In the genomic region with DNA sequence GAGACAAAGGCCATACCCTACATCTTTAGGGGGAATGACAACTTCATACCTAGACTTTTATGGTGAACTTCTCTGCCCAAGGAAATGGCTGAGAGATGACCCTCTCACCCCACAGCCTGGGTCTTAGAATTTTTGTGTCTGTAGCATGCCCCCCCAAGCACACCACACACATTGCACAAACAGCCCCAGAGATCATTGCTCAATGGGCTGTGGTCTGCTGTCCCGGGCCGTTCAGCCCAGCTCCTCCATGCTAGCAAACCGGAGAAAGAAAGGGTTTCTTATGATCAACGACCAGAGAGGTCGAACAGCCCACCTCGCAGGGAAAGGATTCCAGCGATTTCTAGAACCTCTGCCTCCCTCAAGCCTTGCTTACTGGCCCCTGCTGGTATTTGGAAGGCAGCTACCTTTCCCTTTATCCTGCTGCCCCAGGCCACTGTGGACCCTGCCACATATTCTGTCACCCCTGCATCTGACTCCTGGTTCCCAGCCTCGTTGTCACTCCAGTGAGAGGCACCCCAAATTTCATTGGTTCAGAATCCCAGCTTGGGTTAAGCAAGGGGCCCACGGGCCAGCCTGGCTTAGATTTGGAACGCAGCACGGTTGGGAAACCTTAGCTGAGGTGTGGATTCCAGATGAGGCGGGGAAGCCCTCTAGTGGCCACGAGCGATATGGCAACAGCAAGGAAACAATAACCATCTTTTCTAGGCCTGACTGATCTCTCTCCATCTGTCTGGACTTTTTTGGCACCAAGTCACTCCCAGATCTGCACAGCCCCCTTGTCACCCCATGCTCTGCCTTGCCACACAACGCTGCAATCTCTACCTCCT, we compare ENCODE assay signal across 8 mouse cellular contexts. TPM values are rescaled to one million over a fixed set of nuclear protein-coding genes. Genes with fewer than 3 reads are reported as not detected.
DNase-seq lines count a peak whose midpoint lies in the region; ATAC-seq and TF ChIP-seq lines count a peak whose summit lies in the region.

No protein-coding gene starts in this region.

- H3K4me2 ChIP-seq in heart, embryonic 11.5 days = peak overlapping the region; percentile 29
- H3K4me2 ChIP-seq in kidney, embryonic 16.5 days (replicated peaks; ENCODE audit: low read depth, low read length) = peak overlapping the region; percentile 36; the same call in 1 of the 2 replicates
- peak overlapping the region; percentile 46 for H3K4me2 ChIP-seq in liver, embryonic 11.5 days
- H3K4me2 ChIP-seq in myocyte (ENCODE audit: low read depth) = peak overlapping the region; percentile 38

- TF ChIP-seq POLR2A in brain, embryonic 14.5 days (IDR thresholded peaks at IDR 0.05; ENCODE audit: borderline replicate concordance, extremely low read depth, insufficient read depth, insufficient read length, poor library complexity, severe bottlenecking) = no peak
- no peak for TF ChIP-seq POLR2A in myocyte (IDR thresholded peaks at IDR 0.05; ENCODE audit: insufficient read length, low read depth)

- no peaks in the 10 kb centered on the region for H3K36me3 ChIP-seq in heart, embryonic 11.5 days (ENCODE audit: control insufficient read depth, insufficient read depth, low read length)
- no peaks in the 10 kb centered on the region for H3K36me3 ChIP-seq in kidney, embryonic 16.5 days (ENCODE audit: insufficient read depth, low read length)
- H3K36me3 ChIP-seq in liver, embryonic 11.5 days (ENCODE audit: control insufficient read depth, insufficient read depth, low read length) = no peaks in the 10 kb centered on the region
- H3K36me3 ChIP-seq in myocyte (ENCODE audit: control insufficient read depth, insufficient read depth) = no peaks in the 10 kb centered on the region

- DNase-seq in B cell, adult 2 months = peak; percentile 89 to 90
- peak; percentile 88 for DNase-seq in brain, embryonic 14.5 days (ENCODE audit: low read depth)
- peak; percentile 70 for DNase-seq in liver, embryonic 11.5 days (ENCODE audit: low spot score)
- peak; percentile 77 to 92 for DNase-seq in spleen, postnatal 4 days (ENCODE audit: low spot score in 2 of 2)

- 32% methylated on average over 15 of the region's 15 CpGs for WGBS in heart, embryonic 11.5 days (ENCODE audit: insufficient replicate concordance)
- WGBS in kidney, embryonic 16.5 days = 23% methylated on average over 15 of the region's 15 CpGs
- 20% methylated on average over 15 of the region's 15 CpGs for whole genome bisulfite sequencing in liver, embryonic 11.5 days

- peak; percentile 92 for ATAC-seq in erythroblast, adult 5-6 weeks (replicated peaks; ENCODE audit: low FRiP score, poor library complexity, severe bottlenecking)
- peak; percentile 46 for ATAC-seq in heart, embryonic 11.5 days (replicated peaks; ENCODE audit: insufficient number of reproducible peaks, low FRiP score, low TSS enrichment)
- ATAC-seq in kidney, embryonic 16.5 days (ENCODE audit: low FRiP score, low TSS enrichment) = peak; percentile 82
- ATAC-seq in liver, embryonic 11.5 days (replicated peaks; ENCODE audit: low FRiP score) = peak; percentile 54

- H3K4me3 ChIP-seq in heart, embryonic 11.5 days (ENCODE audit: low read depth, low read length) = no peak overlapping the region
- no peak overlapping the region for H3K4me3 ChIP-seq in kidney, embryonic 16.5 days (ENCODE audit: low read length)
- H3K4me3 ChIP-seq in liver, embryonic 11.5 days (ENCODE audit: low read depth, low read length) = no peak overlapping the region
- no peak overlapping the region for H3K4me3 ChIP-seq in myocyte

- no peak overlapping the region for H3ac ChIP-seq in myocyte (ENCODE audit: control insufficient read depth, insufficient read length)

- peak overlapping the region; percentile 16; the same call in 1 of the 2 replicates for H3K9ac ChIP-seq in heart, embryonic 11.5 days (ENCODE audit: low read depth, low read length)
- no peak overlapping the region; the same call in 1 of the 2 replicates for H3K9ac ChIP-seq in kidney, embryonic 16.5 days (replicated peaks; ENCODE audit: low read length)
- no peak overlapping the region for H3K9ac ChIP-seq in liver, embryonic 11.5 days (ENCODE audit: low read depth, low read length)

- H3K9me3 ChIP-seq in heart, embryonic 11.5 days (replicated peaks; ENCODE audit: control insufficient read depth, low read length) = no peaks in the 10 kb centered on the region
- H3K9me3 ChIP-seq in kidney, embryonic 16.5 days (ENCODE audit: low read length) = no peaks in the 10 kb centered on the region
- no peaks in the 10 kb centered on the region for H3K9me3 ChIP-seq in liver, embryonic 11.5 days (ENCODE audit: control insufficient read depth, low read length)

- H3K4me1 ChIP-seq in heart, embryonic 11.5 days (ENCODE audit: control insufficient read depth, insufficient read depth, low read length) = peaks cover 4% of the 10 kb centered on the region
- peaks cover 13% of the 10 kb centered on the region; the same call in 1 of the 2 replicates for H3K4me1 ChIP-seq in kidney, embryonic 16.5 days (ENCODE audit: insufficient read depth, low read length)
- H3K4me1 ChIP-seq in liver, embryonic 11.5 days (replicated peaks; ENCODE audit: control insufficient read depth, insufficient read depth, low read length) = peaks cover 8% of the 10 kb centered on the region; the same call in 1 of the 2 replicates

- TF ChIP-seq CTCF in brain, embryonic 14.5 days (IDR thresholded peaks at IDR 0.05; ENCODE audit: borderline replicate concordance, extremely low read depth, insufficient read depth, insufficient read length) = peak; percentile 96

- no peaks in the 10 kb centered on the region for H3K79me2 ChIP-seq in myocyte (ENCODE audit: control insufficient read depth, insufficient read depth)

- H3K27me3 ChIP-seq in heart, embryonic 11.5 days (ENCODE audit: control insufficient read depth, insufficient read depth, low read length) = no peaks in the 10 kb centered on the region
- H3K27me3 ChIP-seq in kidney, embryonic 16.5 days (ENCODE audit: insufficient read depth, low read length) = no peaks in the 10 kb centered on the region
- no peaks in the 10 kb centered on the region for H3K27me3 ChIP-seq in liver, embryonic 11.5 days (replicated peaks; ENCODE audit: control insufficient read depth, insufficient read depth, low read length)
- H3K27me3 ChIP-seq in myocyte (ENCODE audit: control insufficient read depth, insufficient read depth, insufficient read length) = no peaks in the 10 kb centered on the region

- no peak overlapping the region for H3K27ac ChIP-seq in heart, embryonic 11.5 days (ENCODE audit: low read depth, low read length)
- H3K27ac ChIP-seq in kidney, embryonic 16.5 days (ENCODE audit: low read length) = no peak overlapping the region
- H3K27ac ChIP-seq in liver, embryonic 11.5 days (ENCODE audit: low read depth, low read length) = no peak overlapping the region

TF ChIP-seq in myocyte, 11 proteins besides CTCF, POLR2A, EP300 and RAD21:
- no peak for TF ChIP-seq TCF3 (IDR thresholded peaks at IDR 0.05; ENCODE audit: insufficient read length, low read depth)
- no peak for TF ChIP-seq MYOG (IDR thresholded peaks at IDR 0.05; ENCODE audit: control insufficient read depth in 1 of 3, insufficient read depth in 1 of 3, insufficient read length in 2 of 3, low read depth in 2 of 3)
- TF ChIP-seq TCF12 (IDR thresholded peaks at IDR 0.05; ENCODE audit: insufficient read depth, poor library complexity, severe bottlenecking) = no peak
- no peak for TF ChIP-seq SRF (IDR thresholded peaks at IDR 0.05; ENCODE audit: control insufficient read depth, insufficient read length, low read depth)
- TF ChIP-seq E2F4 (IDR thresholded peaks at IDR 0.05; ENCODE audit: insufficient read depth) = no peak
- TF ChIP-seq CEBPB (IDR thresholded peaks at IDR 0.05; ENCODE audit: insufficient read depth, poor library complexity, severe bottlenecking) = no peak
- no peak for TF ChIP-seq POLR2AphosphoS2 (IDR thresholded peaks at IDR 0.05; ENCODE audit: insufficient read length, low read depth)
- no peak for TF ChIP-seq REST (IDR thresholded peaks at IDR 0.05; ENCODE audit: insufficient read depth, insufficient read length)
- no peak for TF ChIP-seq MYOD1 (IDR thresholded peaks at IDR 0.05; ENCODE audit: control insufficient read depth in 1 of 3, insufficient read length in 2 of 3, low read depth in 2 of 3)
- TF ChIP-seq MAX (IDR thresholded peaks at IDR 0.05; ENCODE audit: low read depth) = no peak
- TF ChIP-seq USF1 (IDR thresholded peaks at IDR 0.05; ENCODE audit: low read depth) = no peak

RNA-seq across cellular contexts. Expression of gene Lrrc8d, which starts 45.3 kb away (rescaled TPM):
- 9.3 and 25.4 TPM in 2 replicates for polyA plus RNA-seq in brain, embryonic 14.5 days (2012; rRNA removed)
- 11.5 and 14.4 TPM in 2 replicates for total RNA-seq in erythroblast, adult 5-6 weeks (2015; ENCODE audit: low replicate concordance)
- 6.4 and 10.3 TPM in 2 replicates for total RNA-seq in erythroblast, adult 5-6 weeks (2017; ENCODE audit: low replicate concordance)
- polyA plus RNA-seq in heart, embryonic 11.5 days (2014; fragmentation: Nextera tagmentation; extraction: Ambion mirVana) = 8.3 and 8.4 TPM in 2 replicates
- polyA plus RNA-seq in kidney, embryonic 16.5 days (2015; fragmentation: Nextera tagmentation; extraction: Ambion mirVana) = 28.6 and 33.4 TPM in 2 replicates
- 18.0 and 21.4 TPM in 2 replicates for polyA plus RNA-seq in liver, embryonic 11.5 days (2014; fragmentation: Nextera tagmentation; extraction: Ambion mirVana)
- polyA plus RNA-seq in myocyte (2012; fragmentation: generic; extraction: Trizol) = 24.8 TPM
